Mouse (Mus musculus) heart, embryonic 10.5 days (tissue): Measurements from ENCODE around the gene Dars. TPM values are rescaled to one million over a fixed set of nuclear protein-coding genes. Genes with fewer than 3 reads are reported as not detected.

Experiments
- DNase-seq: peaks from one replicate; pipeline ENCODE4 v3.0.0-alpha.2; 2017; ENCODE audit warnings: low spot score
- H3K27ac ChIP-seq: fragments of 300-500 bp; sonication (generic); 2 replicates; pipeline ENCODE4 v1.5.1; 2016; ENCODE audit warnings: mild to moderate bottlenecking
- H3K27me3 ChIP-seq: fragments of 300-500 bp; sonication (generic); 2 replicates; pipeline ENCODE4 v1.6.1; 2016; ENCODE audit warnings: mild to moderate bottlenecking; ENCODE audit not compliant: poor library complexity, insufficient read depth, severe bottlenecking
- H3K36me3 ChIP-seq: fragments of 300-500 bp; sonication (generic); 2 replicates; pipeline ENCODE4 v1.6.1; 2016; ENCODE audit warnings: mild to moderate bottlenecking, moderate library complexity
- H3K4me1 ChIP-seq: fragments of 300-500 bp; sonication (generic); 2 replicates; pipeline ENCODE4 v1.6.1; 2016; ENCODE audit warnings: mild to moderate bottlenecking
- H3K4me3 ChIP-seq: fragments of 300-500 bp; sonication (generic); 2 replicates; pipeline ENCODE4 v1.5.1; 2016; ENCODE audit warnings: mild to moderate bottlenecking, moderate library complexity
- H3K9me3 ChIP-seq: fragments of 300-500 bp; sonication (generic); 2 replicates; pipeline ENCODE4 v1.6.1; 2016; ENCODE audit warnings: mild to moderate bottlenecking, moderate library complexity
- WGBS: fragments of 180-500 bp; shearing (Covaris S2); methylation state at CpG from one replicate; pipeline ENCODE4 v1.1.7; 2016; 5-methylcytosine and 5-hydroxymethylcytosine counted together
- polyA plus RNA-seq: library from polyadenylated mRNA; unstranded; fragments of >200 nt; fragmentation: Nextera tagmentation; extraction: Ambion mirVana; gene quantifications from 2 replicates; pipeline ENCODE4 v1.2.1, GENCODE M21; 2016

Gene Dars
- polyA plus RNA-seq, 1 experiment from 2014 or later: 155 TPM

DNA sequence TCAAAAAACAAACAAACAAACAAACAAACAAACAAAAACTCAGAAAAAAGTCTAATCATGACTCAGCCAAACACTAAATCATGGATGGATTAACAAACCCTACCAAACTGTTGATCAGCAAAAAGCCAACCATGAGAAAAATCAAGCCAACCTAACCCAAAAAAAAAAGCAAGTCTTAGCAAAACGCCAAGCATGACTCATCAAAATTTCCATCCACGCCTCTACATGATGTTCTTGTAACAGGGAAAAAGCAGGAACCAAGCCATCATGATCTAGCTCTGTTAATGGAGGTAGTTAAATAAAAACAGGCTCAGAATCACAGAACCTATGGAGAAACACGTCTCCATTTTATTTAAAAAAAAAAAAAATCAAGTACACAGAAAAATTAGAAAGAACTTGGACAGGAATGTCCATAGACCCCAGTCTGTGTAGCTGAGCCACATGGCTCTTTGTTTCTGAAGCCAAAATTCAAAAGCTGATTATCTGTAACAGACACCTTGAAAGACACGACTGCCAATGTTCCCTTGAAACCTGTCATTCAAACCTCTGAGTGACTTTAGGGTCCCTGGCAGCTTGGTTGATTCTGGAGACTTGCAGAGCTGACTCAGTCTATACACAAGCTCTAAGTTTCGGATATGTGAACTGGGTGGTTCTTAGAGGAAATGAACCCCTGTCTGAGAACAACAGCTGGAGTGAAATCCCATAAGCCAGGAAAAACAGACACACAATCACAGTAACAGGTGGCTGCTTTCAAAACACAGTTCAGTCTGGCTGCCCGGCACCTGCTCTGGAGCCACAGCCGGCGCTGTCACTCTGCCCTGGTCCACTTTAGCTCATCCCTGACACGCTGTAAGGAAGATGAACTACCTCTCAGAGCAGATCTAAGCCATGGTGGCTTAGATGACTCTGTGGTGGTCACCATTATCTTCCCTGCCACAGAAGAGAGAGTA, 27.0 kb upstream of the Dars start:
- H3K9me3 ChIP-seq: no peaks in the 10 kb centered on the region
- H3K27ac ChIP-seq: no peak overlapping the region
- H3K4me3 ChIP-seq: no peak overlapping the region
- no peaks in the 10 kb centered on the region for H3K36me3 ChIP-seq
- H3K27me3 ChIP-seq: peaks cover 5% of the 10 kb centered on the region
- WGBS: 58% methylated on average over 9 of the region's 9 CpGs
- DNase-seq: no peak
- H3K4me1 ChIP-seq: peaks cover 6% of the 10 kb centered on the region

DNA sequence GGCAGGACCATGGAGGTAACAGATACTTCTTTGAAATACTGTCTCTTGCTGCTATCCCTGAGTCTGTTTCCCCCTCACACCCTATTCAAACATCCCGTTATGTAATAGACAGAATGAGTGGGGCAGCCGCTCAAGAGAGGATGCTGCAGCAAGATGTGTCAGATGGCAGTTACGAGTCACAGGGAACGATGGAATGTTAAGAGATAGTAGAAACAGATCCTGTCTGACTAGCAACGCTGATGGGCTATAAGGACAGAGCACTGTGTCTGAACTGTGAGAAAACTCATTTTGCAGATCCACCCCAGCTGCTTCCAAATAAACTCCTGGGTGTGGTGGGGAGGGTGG, 23.9 kb upstream of the Dars start:
- no peaks in the 10 kb centered on the region for H3K27me3 ChIP-seq
- H3K27ac ChIP-seq: no peak overlapping the region
- 18% methylated on average over 5 of the region's 5 CpGs for WGBS
- H3K9me3 ChIP-seq: no peaks in the 10 kb centered on the region
- no peaks in the 10 kb centered on the region for H3K36me3 ChIP-seq
- peaks cover 6% of the 10 kb centered on the region for H3K4me1 ChIP-seq
- H3K4me3 ChIP-seq: no peak overlapping the region
- no peak for DNase-seq

DNA sequence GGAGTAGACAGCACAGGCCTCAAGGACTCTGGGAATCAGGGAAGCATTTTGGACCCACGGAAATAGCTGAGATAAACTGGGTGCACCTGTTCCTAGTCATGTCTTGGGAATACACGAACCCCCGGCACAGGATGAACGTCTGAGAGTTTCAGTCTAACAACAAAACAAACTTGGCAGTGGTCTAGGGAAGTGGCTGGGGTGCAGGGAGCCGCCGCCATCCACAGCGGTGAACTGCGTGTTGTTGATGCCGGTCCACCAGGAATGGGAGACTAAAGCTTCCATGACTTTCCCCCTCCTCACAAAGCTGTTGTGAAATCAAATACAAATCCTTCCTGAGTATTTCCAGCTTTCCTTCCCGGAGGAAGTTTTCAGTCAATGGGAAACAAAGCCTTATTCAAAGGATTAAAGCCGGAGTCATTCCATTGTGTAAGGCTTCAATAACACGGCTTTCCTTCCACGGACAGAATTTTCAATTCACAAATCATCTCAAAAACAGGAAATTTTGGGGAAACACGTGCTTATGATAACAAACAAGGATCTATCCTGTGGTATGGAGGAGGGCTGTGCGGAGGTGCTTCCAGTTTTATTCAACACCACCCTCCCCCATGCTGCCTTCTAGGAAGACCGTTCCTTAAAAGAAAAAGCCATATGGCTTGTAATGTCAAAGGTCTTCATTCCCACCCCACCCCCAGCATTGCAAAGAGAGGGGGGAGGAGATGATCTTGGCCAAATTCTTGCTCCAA, 23.4 kb upstream of the Dars start:
- no peak overlapping the region for H3K27ac ChIP-seq
- H3K27me3 ChIP-seq: no peaks in the 10 kb centered on the region
- no peak for DNase-seq
- no peaks in the 10 kb centered on the region for H3K36me3 ChIP-seq
- 49% methylated on average over 16 of the region's 16 CpGs for WGBS
- H3K4me3 ChIP-seq: no peak overlapping the region
- H3K9me3 ChIP-seq: no peaks in the 10 kb centered on the region
- H3K4me1 ChIP-seq: peaks cover 6% of the 10 kb centered on the region

DNA sequence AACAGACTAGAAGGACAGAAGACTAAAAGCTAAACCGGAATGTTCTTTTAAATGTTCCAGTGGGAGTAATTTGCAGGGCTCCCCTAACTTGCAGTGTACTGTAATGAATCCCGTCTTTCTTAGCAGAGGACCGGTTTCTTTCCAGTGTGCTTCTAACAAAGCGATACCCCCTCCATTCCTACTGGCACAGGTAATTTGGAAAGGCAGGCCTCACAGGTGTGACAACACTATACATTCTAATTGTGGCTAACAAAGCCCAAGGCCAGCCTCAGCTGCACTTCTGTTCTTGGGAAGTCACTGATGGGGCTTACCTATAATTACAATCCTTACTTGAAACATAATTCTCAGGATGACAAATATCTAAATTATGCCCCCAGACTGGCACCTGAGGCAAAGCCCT, 22.4 kb upstream of the Dars start:
- no peaks in the 10 kb centered on the region for H3K9me3 ChIP-seq
- no peaks in the 10 kb centered on the region for H3K27me3 ChIP-seq
- H3K4me1 ChIP-seq: peaks cover 6% of the 10 kb centered on the region
- 91% methylated on average over 4 of the region's 4 CpGs for WGBS
- H3K27ac ChIP-seq: no peak overlapping the region
- no peaks in the 10 kb centered on the region for H3K36me3 ChIP-seq
- H3K4me3 ChIP-seq: no peak overlapping the region
- DNase-seq: no peak

DNA sequence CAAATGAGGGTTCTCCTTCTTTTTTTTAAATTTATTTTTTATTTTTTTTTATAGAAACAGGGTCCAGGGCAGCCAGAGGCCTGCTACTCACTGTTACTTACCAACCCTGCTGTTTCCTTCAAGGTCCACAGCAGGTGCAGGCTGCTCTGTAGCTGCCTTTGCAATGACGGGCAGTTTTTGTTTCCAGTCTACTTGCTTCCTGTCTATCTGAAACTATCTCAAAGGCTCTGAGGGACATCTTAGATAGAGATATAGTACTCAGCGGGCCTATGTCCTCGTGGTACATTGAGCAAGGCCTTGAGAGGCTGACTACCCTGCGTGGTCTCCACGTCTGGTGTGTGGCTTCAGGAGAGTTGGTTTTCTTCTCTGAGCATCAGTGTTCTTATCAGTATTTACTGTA, 21.4 kb upstream of the Dars start:
- Histone ChIP-seq H3K9me3 (no peaks in the 10 kb centered on the region), H3K4me3 (no peak overlapping the region), H3K27ac (no peak overlapping the region), H3K36me3 (no peaks in the 10 kb centered on the region), H3K27me3 (no peaks in the 10 kb centered on the region), H3K4me1 (peaks cover 6% of the 10 kb centered on the region; the same call in 1 of the 2 replicates)
- WGBS: 71% methylated on average over 5 of the region's 5 CpGs
- DNase-seq: no peak

GRCm38 (mm10) chr1:128437276-128437675, 20.1 kb upstream of the Dars start:
- no peak overlapping the region for H3K4me3 ChIP-seq
- no peaks in the 10 kb centered on the region for H3K27me3 ChIP-seq
- H3K9me3 ChIP-seq: no peaks in the 10 kb centered on the region
- peaks cover 6% of the 10 kb centered on the region; the same call in 1 of the 2 replicates for H3K4me1 ChIP-seq
- WGBS: 33% methylated on average over 1 of the region's 1 CpGs
- no peaks in the 10 kb centered on the region for H3K36me3 ChIP-seq
- DNase-seq: no peak
- no peak overlapping the region for H3K27ac ChIP-seq

DNA sequence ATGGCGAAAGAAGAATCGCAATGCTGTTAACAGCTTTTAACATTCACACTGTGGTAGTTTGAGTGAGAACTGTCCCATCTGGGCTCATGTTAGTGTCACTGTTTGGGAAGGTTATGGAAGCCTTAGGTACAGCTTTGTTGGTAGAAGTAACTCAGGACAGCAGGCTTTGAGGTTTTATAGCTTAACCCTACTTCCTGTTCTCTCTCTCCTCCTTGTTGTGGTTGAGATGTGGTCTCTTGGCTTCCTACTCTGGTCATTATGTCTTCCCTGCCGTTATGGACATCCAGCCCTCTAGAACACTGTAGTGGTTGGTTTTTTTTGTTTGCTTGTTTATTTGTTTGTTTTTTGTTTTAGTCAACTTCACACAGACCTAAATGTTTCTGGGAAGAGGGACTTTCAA, 18.8 kb upstream of the Dars start:
- WGBS: 84% methylated on average over 3 of the region's 3 CpGs
- H3K36me3 ChIP-seq: no peaks in the 10 kb centered on the region
- no peaks in the 10 kb centered on the region for H3K27me3 ChIP-seq
- H3K4me3 ChIP-seq: no peak overlapping the region
- no peak overlapping the region for H3K27ac ChIP-seq
- H3K9me3 ChIP-seq: no peaks in the 10 kb centered on the region
- DNase-seq: no peak
- peaks cover 4% of the 10 kb centered on the region; the same call in 1 of the 2 replicates for H3K4me1 ChIP-seq

- H3K4me3 ChIP-seq: no peak overlapping the region
- no peaks in the 10 kb centered on the region for H3K27me3 ChIP-seq
- H3K36me3 ChIP-seq: no peaks in the 10 kb centered on the region
- no peaks in the 10 kb centered on the region for H3K9me3 ChIP-seq
- no peak for DNase-seq
- H3K4me1 ChIP-seq: no peaks in the 10 kb centered on the region
- H3K27ac ChIP-seq: no peak overlapping the region
- 74% methylated on average over 4 of the region's 4 CpGs for WGBS
Observed at GRCm38 (mm10) chr1:128435551-128435950, 18.4 kb upstream of the Dars start.

- Histone ChIP-seq H3K4me3 (no peak overlapping the region), H3K27me3 (no peaks in the 10 kb centered on the region), H3K27ac (no peak overlapping the region), H3K4me1 (no peaks in the 10 kb centered on the region), H3K36me3 (no peaks in the 10 kb centered on the region), H3K9me3 (no peaks in the 10 kb centered on the region)
- 66% methylated on average over 3 of the region's 3 CpGs for WGBS
- DNase-seq: no peak
Observed at GRCm38 (mm10) chr1:128424928-128425327, 7.8 kb upstream of the Dars start.

- WGBS: 23% methylated on average over 5 of the region's 5 CpGs
- H3K9me3 ChIP-seq: no peaks in the 10 kb centered on the region
- peak overlapping the region; percentile 96 for H3K27ac ChIP-seq
- DNase-seq: peak; percentile 76
- peaks cover 22% of the 10 kb centered on the region for H3K36me3 ChIP-seq
- peak overlapping the region; percentile 72 for H3K4me3 ChIP-seq
- peaks cover 3% of the 10 kb centered on the region; the same call in 1 of the 2 replicates for H3K4me1 ChIP-seq
- H3K27me3 ChIP-seq: no peaks in the 10 kb centered on the region
Observed at GRCm38 (mm10) chr1:128417533-128417888, 343 bp upstream of the Dars start.

GRCm38 (mm10) chr1:128411141-128411540, 6.0 kb downstream of the Dars start:
- Histone ChIP-seq H3K9me3 (no peaks in the 10 kb centered on the region), H3K27me3 (no peaks in the 10 kb centered on the region)

DNA sequence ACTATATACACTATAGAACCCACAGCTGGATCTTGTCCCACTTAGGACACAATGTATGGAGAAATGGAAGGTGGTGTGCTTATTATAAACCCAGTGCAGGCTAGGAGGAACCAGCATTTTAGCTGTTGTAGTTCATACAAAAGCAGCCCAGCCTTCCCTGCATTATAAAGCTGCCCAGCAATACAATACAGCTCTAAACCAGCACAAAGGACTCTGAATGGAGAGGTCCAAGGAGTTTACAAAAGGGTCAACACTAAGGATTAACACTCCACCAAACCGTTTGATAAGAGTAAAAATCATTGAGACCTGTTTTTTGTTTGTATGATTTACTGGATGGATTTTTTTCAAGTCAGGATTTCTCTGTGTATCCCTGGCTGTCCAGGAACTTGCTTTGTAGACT, 10.3 kb downstream of the Dars start:
- Histone ChIP-seq H3K4me1 (no peaks in the 10 kb centered on the region), H3K36me3 (peaks cover 43% of the 10 kb centered on the region), H3K27me3 (no peaks in the 10 kb centered on the region), H3K9me3 (no peaks in the 10 kb centered on the region), H3K4me3 (no peak overlapping the region), H3K27ac (no peak overlapping the region)
- DNase-seq: no peak
- WGBS: 67% methylated on average over 1 of the region's 1 CpGs

More at GRCm38 (mm10) chr1:128411141-128411540, 6.0 kb downstream of the Dars start:
- Histone ChIP-seq H3K27ac (no peak overlapping the region), H3K4me3 (no peak overlapping the region), H3K4me1 (no peaks in the 10 kb centered on the region), H3K36me3 (peaks cover 46% of the 10 kb centered on the region)
- no peak for DNase-seq
- 92% methylated on average over 5 of the region's 5 CpGs for WGBS

DNA sequence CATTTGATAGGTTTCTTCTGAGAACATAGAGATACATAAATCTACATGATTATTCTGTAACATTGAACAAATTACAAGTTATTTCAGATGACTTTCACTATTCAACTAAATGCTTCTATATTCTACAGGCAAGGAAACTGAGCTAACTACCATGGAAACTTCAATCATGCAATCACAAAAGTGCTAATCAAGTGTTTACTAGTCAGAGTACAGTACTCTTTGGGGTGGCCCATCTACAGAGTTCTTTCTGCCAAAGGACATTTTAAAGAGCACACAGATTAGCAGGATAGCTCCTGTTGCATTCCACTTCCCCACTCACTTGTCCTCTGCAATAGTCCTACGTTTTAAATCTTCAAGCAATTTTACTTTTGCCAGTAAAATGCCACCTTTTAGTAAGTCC, 11.5 kb downstream of the Dars start:
- Histone ChIP-seq H3K9me3 (no peaks in the 10 kb centered on the region), H3K4me1 (no peaks in the 10 kb centered on the region), H3K27me3 (no peaks in the 10 kb centered on the region), H3K27ac (no peak overlapping the region), H3K36me3 (peaks cover 47% of the 10 kb centered on the region), H3K4me3 (no peak overlapping the region)
- 64% methylated on average over 1 of the region's 1 CpGs for WGBS
- DNase-seq: no peak
